Mouse (Mus musculus) induced T-regulatory cell, adult 2 months (primary cell): ENCODE data around the gene Fcgr4.
A peak's percentile ranks its signal among the peaks of the same experiment; 100 is the strongest.
"Not testable (repeated sequence)": the region's sequence is repeated elsewhere in the genome, so short reads cannot be mapped to it uniquely, and the experiment has no call there.

ENCODE experiments used
- DNase-seq: peaks from one replicate; pipeline ENCODE4 v3.0.0-alpha.2; 2012; ENCODE audit warnings: low read depth

The Fcgr4 gene

DNA sequence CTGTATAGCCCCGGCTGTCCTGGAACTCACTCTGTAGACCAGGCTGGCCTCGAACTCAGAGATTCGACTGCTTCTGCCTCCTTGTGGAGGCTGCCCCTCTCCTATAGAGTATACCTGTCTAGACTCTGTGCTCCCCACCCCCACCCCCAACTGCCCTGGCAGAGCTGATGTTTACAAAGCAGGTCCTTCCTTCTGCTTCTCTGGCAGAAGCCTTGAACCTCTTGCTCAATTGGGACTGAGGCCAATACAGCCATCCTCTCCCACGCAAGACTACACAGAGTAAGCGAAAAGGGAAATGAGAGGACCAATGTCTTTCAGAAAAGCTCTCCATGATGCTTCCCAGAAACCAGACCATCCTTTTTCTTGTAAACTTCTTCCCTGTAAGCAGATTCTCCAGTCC is 38.5 kb downstream of the Fcgr4 start:
- no peak for DNase-seq

GRCm38 (mm10) chr1:171059203-171059602 is 40.5 kb downstream of the Fcgr4 start:
- no peak for DNase-seq

DNA sequence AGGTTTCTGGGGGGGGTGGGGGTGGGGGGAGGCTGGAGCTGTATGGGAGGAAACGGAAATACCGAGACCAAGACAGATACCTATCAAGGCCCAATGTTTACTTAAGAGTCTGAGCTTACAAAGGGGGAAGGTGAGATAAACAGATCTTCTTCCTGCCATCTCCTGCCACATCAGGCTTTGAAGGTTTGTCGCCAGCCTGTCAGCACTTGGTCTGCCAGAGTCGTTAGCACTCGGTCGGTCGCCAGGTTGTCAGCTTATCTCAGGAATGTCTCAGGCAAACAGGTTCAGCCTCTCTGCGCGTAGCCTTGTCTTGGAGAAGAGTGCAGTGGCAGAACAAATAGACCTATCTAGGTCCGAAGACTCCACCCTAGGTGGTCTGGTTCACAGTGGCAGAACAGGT is 41.7 kb downstream of the Fcgr4 start:
- DNase-seq, result peak; percentile 72

GRCm38 (mm10) chr1:171061566-171061965 is 42.8 kb downstream of the Fcgr4 start:
- no peak for DNase-seq

GRCm38 (mm10) chr1:171063569-171064490 is 45.1 kb downstream of the Fcgr4 start:
- DNase-seq, result peak; percentile 38

- peak; percentile 78 for DNase-seq
These were observed 45.9 kb downstream of the Fcgr4 start, which contains the start of gene Fcgr3 for GRCm38 (mm10) chr1:171064491-171065242. Gene Fcgr3 (minus strand): TSS chr1:171064935.

DNA sequence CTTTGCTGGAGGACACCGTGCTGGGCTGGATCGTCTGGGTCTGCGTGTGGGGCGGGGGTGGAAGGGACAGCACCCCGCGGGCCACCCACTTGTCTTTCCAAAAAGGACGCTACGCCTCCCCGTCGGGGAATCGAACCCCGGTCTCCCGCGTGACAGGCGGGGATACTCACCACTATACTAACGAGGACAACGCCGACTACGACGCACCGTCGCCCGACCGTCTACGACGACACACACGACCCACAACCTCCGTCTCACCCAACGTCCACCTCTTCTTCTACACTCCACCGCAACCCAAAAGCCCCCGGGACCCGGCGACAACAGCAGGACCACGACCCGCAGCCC is 46.5 kb downstream of the Fcgr4 start:
- DNase-seq, result not testable (repeated sequence)

- DNase-seq, result not testable (repeated sequence)
These were observed 47.0 kb downstream of the Fcgr4 start for GRCm38 (mm10) chr1:171065768-171066167.

- not testable (repeated sequence) for DNase-seq
These were observed 47.9 kb downstream of the Fcgr4 start for GRCm38 (mm10) chr1:171066583-171066982.

DNA sequence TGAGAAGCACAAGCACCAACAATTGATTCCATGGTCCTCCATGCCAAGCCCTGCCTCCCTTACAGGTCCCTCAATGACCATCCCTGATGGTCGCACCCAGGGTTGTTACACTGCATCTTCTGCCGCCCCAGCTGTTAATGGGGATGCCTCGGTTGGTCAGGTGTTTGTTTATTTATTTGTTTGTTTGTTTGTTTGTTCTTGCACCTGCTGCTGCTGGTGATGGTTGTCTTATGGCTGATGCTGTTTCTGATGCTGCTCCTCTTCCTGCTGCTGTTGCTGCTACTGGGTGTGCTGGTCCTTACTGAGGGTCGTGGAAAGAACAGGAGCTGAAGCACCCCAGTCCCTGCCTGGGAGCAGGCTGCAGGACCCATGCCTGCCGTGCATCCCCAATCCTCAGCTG is 49.2 kb downstream of the Fcgr4 start:
- peak; percentile 45 for DNase-seq

DNA sequence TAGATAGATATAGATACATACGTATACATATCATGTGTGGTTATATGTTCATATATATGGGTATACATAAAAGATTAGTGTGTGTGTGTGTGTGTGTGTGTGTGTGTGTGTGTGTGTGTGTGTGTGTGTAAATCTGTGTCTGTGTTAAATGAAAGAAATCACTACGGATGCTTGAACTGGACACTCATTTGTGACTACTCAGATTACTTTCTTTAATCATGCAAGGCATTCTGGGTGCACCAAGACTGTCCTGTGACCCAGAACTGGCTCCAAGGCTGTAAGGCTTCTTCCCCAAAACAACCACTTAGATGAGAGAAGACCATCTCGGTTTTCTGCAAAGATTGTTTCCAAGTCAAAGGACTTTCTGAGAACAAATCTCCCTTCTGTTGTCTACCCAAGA is 50.8 kb downstream of the Fcgr4 start:
- peak; percentile 63 for DNase-seq

- DNase-seq, result not testable (repeated sequence)
These were observed 52.2 kb downstream of the Fcgr4 start for GRCm38 (mm10) chr1:171070879-171071278.

- DNase-seq, result not testable (repeated sequence)
These were observed 53.0 kb downstream of the Fcgr4 start for GRCm38 (mm10) chr1:171071726-171072125.

DNA sequence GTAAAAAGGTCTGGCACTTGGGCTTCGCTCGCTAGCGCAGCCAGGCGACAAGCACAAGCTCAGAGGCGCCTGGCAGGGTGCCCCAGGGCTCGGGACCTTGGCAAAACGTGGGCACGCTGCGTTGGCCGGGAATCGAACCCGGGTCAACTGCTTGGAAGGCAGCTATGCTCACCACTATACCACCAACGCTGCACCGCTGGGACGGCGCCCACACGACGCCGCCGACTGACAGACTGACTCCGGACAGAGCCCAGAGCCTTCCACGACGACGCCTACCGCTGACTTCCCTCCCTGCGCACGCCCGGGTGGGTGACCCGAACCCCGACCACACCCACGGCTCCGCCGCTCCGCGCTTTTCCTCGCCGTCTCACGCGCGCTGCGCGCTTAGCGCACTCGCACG is 53.5 kb downstream of the Fcgr4 start:
- not testable (repeated sequence) for DNase-seq

GRCm38 (mm10) chr1:171074283-171074682 is 55.6 kb downstream of the Fcgr4 start:
- peak; percentile 48 for DNase-seq

DNA sequence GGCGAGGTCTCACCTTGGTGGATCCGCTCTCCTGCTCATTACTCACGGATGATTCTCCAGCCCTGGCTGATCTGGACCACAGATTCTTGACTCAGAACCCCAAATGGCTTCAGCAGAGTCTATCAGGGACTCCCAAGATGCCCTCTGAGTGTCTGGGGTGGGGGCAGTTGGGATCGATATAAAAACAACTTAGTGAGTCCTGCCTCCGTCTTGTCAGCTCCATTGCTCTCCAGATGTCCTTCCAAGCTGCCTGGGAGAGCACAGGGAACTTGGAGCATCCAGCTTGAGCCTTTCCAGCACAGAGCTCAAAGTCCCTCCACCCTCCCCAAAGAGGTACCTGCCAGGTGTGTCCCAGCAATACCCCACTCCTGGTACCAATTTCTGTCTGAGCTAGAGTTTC is 57.5 kb downstream of the Fcgr4 start:
- DNase-seq, result not testable (repeated sequence)

- not testable (repeated sequence) for DNase-seq
These were observed 58.5 kb downstream of the Fcgr4 start for GRCm38 (mm10) chr1:171077192-171077591.

DNA sequence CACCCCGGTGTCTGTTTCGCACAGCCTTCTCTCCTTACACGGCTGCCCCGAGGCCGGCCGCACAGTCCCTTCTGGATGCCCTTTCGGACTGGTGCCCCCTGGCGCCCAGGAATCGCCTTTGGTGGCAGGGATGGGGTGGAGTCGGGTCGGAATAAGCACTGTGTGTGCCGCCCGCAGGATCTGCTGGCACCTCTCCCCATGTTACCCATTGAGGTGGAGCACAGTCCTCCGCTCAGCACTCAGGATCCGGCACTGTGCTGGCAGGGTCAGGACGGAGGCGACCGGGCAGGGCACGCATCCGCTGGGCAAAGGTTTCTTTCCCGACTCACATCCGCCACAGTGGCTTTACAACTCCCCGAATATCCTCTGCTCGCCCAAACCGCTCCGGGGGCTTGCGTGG is 59.2 kb downstream of the Fcgr4 start:
- DNase-seq, result not testable (repeated sequence)

GRCm38 (mm10) chr1:171078419-171078818 is 59.7 kb downstream of the Fcgr4 start:
- DNase-seq, result peak; percentile 25

GRCm38 (mm10) chr1:171079345-171079744 is 60.6 kb downstream of the Fcgr4 start:
- not testable (repeated sequence) for DNase-seq
